Mouse (Mus musculus): ENCODE measurements around the gene Olfr323. TPM values are rescaled to one million over a fixed set of nuclear protein-coding genes. Genes with fewer than 3 reads are reported as not detected.

Olfr323 gene
- total and polyA plus RNA-seq, 3 experiments, result 0.05 TPM; not detected in 2

DNA sequence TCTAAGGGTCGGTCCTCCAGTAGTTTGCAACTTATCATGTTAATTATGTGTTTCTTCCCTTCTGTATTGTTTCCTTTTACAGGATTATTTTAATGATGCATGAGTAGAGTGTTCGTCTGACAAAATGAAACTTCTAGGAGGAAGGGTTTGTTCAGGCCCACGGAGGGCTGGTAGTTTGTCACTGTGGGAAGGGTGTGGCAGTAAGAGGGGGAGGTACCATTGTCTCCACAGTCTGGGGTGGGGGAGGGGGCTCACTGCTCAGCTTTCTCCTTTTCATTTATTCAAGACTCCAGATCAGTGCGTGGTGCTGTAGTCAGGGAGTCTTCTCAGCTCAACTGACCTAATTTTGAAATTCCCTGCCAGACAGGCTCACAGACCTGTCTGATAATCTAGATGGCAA, 4.2 kb downstream of the Olfr323 start:
- no peaks in the 10 kb centered on the region for H3K36me3 ChIP-seq (replicated peaks)
- no peak for TF ChIP-seq CTCF (IDR thresholded peaks at IDR 0.05; ENCODE audit: low read depth, low read length)
- TF ChIP-seq TAL1 (conservative IDR thresholded peaks at IDR 0.05; ENCODE audit: low read depth, low read length), result no peak
- TF ChIP-seq POLR2AphosphoS5 (IDR thresholded peaks at IDR 0.05; ENCODE audit: insufficient replicate concordance, low read depth, low read length), result no peak
- no peak for TF ChIP-seq GATA2 (IDR thresholded peaks at IDR 0.05; ENCODE audit: borderline replicate concordance, low read depth, low read length)
- no peak for TF ChIP-seq GATA1 (IDR thresholded peaks at IDR 0.05; ENCODE audit: borderline replicate concordance, low read length)
- H3K4me1 ChIP-seq (ENCODE audit: insufficient read depth, low read depth, low read length), result no peaks in the 10 kb centered on the region
- ATAC-seq (ENCODE audit: extremely low read depth, insufficient number of reproducible peaks, low FRiP score, poor library complexity, severe bottlenecking) (no peak), DNase-seq (ENCODE audit: low spot score) (no peak)
- peaks cover 7% of the 10 kb centered on the region; the same call in 1 of the 2 replicates for H3K27me3 ChIP-seq (ENCODE audit: insufficient read depth, low read length)
- H3K9me3 ChIP-seq (replicated peaks), result no peaks in the 10 kb centered on the region
- no peak overlapping the region for H3K4me3 ChIP-seq (ENCODE audit: low read depth, low read length)

DNA sequence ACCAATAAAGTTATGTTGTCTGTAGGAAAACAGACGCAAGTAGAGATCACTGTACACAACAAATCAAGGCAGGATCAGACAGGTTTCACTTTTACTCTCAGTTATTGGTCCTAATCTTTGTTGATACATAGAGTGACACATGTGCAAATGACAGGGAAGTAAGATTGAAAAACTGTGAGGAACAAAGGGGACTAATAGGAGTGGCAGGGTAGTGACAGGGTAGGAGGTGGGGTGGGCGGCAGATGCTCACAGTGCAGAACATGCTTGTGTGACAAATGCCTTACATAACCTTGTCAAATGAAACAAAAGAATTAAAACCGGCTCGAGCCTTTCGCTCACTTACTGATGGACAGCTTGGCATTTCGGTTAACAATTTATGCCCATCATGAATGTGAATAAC, 11.5 kb downstream of the Olfr323 start:
- H3K36me3 ChIP-seq (replicated peaks), result no peaks in the 10 kb centered on the region
- H3K4me1 ChIP-seq (ENCODE audit: insufficient read depth, low read depth, low read length), result peaks cover 2% of the 10 kb centered on the region; the same call in 1 of the 2 replicates
- H3K4me3 ChIP-seq (ENCODE audit: low read depth, low read length), result no peak overlapping the region
- H3K9me3 ChIP-seq (replicated peaks), result no peaks in the 10 kb centered on the region
- DNase-seq (ENCODE audit: low spot score) (no peak), ATAC-seq (ENCODE audit: extremely low read depth, insufficient number of reproducible peaks, low FRiP score, poor library complexity, severe bottlenecking) (no peak)
- H3K27me3 ChIP-seq (ENCODE audit: insufficient read depth, low read length), result no peaks in the 10 kb centered on the region
- TF ChIP-seq GATA1 (IDR thresholded peaks at IDR 0.05; ENCODE audit: borderline replicate concordance, low read length) (no peak), GATA2 (IDR thresholded peaks at IDR 0.05; ENCODE audit: borderline replicate concordance, low read depth, low read length) (no peak), POLR2AphosphoS5 (IDR thresholded peaks at IDR 0.05; ENCODE audit: insufficient replicate concordance, low read depth, low read length) (no peak), CTCF (IDR thresholded peaks at IDR 0.05; ENCODE audit: low read depth, low read length) (no peak), TAL1 (conservative IDR thresholded peaks at IDR 0.05; ENCODE audit: low read depth, low read length) (no peak)

DNA sequence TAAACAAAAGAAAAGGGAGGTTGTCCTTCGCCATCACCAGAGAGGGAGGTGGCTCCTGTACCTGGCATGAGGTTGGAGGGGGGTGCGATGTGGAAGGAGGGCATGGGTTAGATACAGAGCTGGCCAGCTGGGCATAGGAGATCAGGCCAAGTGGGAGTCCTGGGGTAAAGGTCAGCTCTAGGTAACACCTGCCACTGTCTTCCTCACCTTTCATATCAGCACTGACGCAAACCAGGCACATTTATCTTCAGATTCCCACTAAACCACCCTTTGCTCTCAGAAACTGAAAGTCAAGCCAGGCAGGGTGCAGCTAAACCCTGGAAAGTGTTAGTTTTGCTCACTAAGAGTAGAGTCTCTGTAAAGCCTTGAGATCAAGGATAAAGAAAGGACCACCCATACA, 11.9 kb downstream of the Olfr323 start:
- ATAC-seq (ENCODE audit: extremely low read depth, insufficient number of reproducible peaks, low FRiP score, poor library complexity, severe bottlenecking) (no peak), DNase-seq (ENCODE audit: low spot score) (no peak)
- H3K36me3 ChIP-seq (replicated peaks), result no peaks in the 10 kb centered on the region
- H3K9me3 ChIP-seq (replicated peaks), result no peaks in the 10 kb centered on the region
- H3K27me3 ChIP-seq (ENCODE audit: insufficient read depth, low read length), result no peaks in the 10 kb centered on the region
- peaks cover 2% of the 10 kb centered on the region; the same call in 1 of the 2 replicates for H3K4me1 ChIP-seq (ENCODE audit: insufficient read depth, low read depth, low read length)
- TF ChIP-seq TAL1 (conservative IDR thresholded peaks at IDR 0.05; ENCODE audit: low read depth, low read length), result no peak
- no peak for TF ChIP-seq POLR2AphosphoS5 (IDR thresholded peaks at IDR 0.05; ENCODE audit: insufficient replicate concordance, low read depth, low read length)
- no peak for TF ChIP-seq GATA1 (IDR thresholded peaks at IDR 0.05; ENCODE audit: borderline replicate concordance, low read length)
- no peak for TF ChIP-seq CTCF (IDR thresholded peaks at IDR 0.05; ENCODE audit: low read depth, low read length)
- no peak for TF ChIP-seq GATA2 (IDR thresholded peaks at IDR 0.05; ENCODE audit: borderline replicate concordance, low read depth, low read length)
- no peak overlapping the region for H3K4me3 ChIP-seq (ENCODE audit: low read depth, low read length)

DNA sequence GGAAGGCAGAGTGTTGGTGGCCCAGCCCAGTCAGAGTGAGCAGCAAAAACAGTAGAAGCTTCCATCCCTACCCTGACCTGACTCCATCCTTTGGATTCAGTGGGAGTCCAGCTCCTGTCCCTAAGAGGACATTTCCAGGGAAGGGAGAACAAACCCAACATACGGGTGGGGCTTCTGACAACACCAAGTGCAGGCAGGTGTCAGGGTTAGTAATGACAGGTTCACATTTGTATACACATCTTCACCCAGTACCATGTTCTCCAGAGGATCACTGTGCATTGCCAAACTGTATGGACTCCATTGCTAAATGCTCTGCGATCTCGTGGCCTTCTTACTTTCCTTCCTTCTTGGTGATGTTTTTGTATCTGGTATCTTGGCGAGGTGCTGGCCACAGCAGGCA, 14.3 kb downstream of the Olfr323 start, which contains the start of gene 2210407C18Rik:
TSS of gene 2210407C18Rik (minus strand) at position 101 of the 400 bp plus-strand sequence.
- DNase-seq (ENCODE audit: low spot score) (no peak), ATAC-seq (ENCODE audit: extremely low read depth, insufficient number of reproducible peaks, low FRiP score, poor library complexity, severe bottlenecking) (no peak)
- Histone ChIP-seq H3K4me1 (ENCODE audit: insufficient read depth, low read depth, low read length) (peaks cover 2% of the 10 kb centered on the region; the same call in 1 of the 2 replicates), H3K9me3 (replicated peaks) (no peaks in the 10 kb centered on the region), H3K4me3 (ENCODE audit: low read depth, low read length) (no peak within 1 kb of the TSS), H3K36me3 (replicated peaks) (no peaks in the 10 kb centered on the region), H3K27me3 (ENCODE audit: insufficient read depth, low read length) (no peaks in the 10 kb centered on the region)
- TF ChIP-seq GATA1 (IDR thresholded peaks at IDR 0.05; ENCODE audit: borderline replicate concordance, low read length), result no peak
- TF ChIP-seq GATA2 (IDR thresholded peaks at IDR 0.05; ENCODE audit: borderline replicate concordance, low read depth, low read length), result no peak
- no peak for TF ChIP-seq TAL1 (conservative IDR thresholded peaks at IDR 0.05; ENCODE audit: low read depth, low read length)
- no peak for TF ChIP-seq POLR2AphosphoS5 (IDR thresholded peaks at IDR 0.05; ENCODE audit: insufficient replicate concordance, low read depth, low read length)
- no peak for TF ChIP-seq CTCF (IDR thresholded peaks at IDR 0.05; ENCODE audit: low read depth, low read length)

DNA sequence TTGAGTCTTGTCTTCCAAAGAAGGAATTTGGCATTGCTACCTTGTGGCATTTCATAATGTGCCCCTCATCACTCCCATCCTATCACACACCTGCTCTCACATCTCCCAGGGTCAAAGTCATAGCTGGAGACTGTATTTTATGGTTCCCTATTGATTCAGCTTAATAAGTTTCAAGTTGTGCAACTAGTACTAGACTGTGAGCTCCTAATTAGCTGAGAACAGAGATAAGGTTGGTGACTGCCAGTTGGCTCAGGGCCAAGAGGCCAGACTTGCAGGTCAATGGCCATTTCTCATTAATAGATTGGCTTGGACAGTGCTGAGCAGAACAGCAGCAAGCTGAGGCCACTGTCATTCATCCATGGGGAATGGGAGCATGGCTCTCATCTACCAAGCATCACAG, 15.8 kb downstream of the Olfr323 start:
- Histone ChIP-seq H3K36me3 (replicated peaks) (no peaks in the 10 kb centered on the region), H3K4me3 (ENCODE audit: low read depth, low read length) (no peak overlapping the region), H3K27me3 (ENCODE audit: insufficient read depth, low read length) (no peaks in the 10 kb centered on the region), H3K4me1 (ENCODE audit: insufficient read depth, low read depth, low read length) (peaks cover 2% of the 10 kb centered on the region; the same call in 1 of the 2 replicates), H3K9me3 (replicated peaks) (no peaks in the 10 kb centered on the region)
- DNase-seq (ENCODE audit: low spot score) (no peak), ATAC-seq (ENCODE audit: extremely low read depth, insufficient number of reproducible peaks, low FRiP score, poor library complexity, severe bottlenecking) (no peak)
- TF ChIP-seq GATA2 (IDR thresholded peaks at IDR 0.05; ENCODE audit: borderline replicate concordance, low read depth, low read length) (no peak), CTCF (IDR thresholded peaks at IDR 0.05; ENCODE audit: low read depth, low read length) (no peak)

DNA sequence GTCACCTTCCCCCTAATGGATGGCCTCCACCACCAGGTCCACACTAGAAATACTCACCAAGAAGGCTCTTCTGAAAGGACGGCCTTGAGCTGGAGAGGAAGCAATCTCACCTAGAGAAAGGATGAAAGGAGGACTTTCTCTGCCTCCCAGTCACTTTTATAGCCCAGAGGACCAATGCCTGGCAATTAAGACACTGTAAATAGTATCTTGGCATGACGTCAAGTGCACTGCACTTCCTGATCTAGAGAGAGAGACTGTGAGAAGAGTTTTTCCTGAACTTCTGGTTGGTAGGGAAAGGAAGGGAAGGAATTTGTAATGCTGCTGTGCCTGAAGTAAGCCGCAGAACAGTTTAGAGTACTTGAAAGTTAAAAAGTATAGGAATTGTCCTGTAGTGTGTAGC, 16.9 kb downstream of the Olfr323 start:
- ATAC-seq (ENCODE audit: extremely low read depth, insufficient number of reproducible peaks, low FRiP score, poor library complexity, severe bottlenecking), result no peak
- no peaks in the 10 kb centered on the region for H3K27me3 ChIP-seq (ENCODE audit: insufficient read depth, low read length)
- no peaks in the 10 kb centered on the region for H3K36me3 ChIP-seq (replicated peaks)
- H3K4me1 ChIP-seq (ENCODE audit: insufficient read depth, low read depth, low read length), result peaks cover 1% of the 10 kb centered on the region; the same call in 1 of the 2 replicates
- H3K9me3 ChIP-seq (replicated peaks), result no peaks in the 10 kb centered on the region
- DNase-seq (ENCODE audit: low spot score), result no peak
- no peak overlapping the region for H3K4me3 ChIP-seq (ENCODE audit: low read depth, low read length)
- TF ChIP-seq POLR2AphosphoS5 (IDR thresholded peaks at IDR 0.05; ENCODE audit: insufficient replicate concordance, low read depth, low read length) (no peak), GATA1 (IDR thresholded peaks at IDR 0.05; ENCODE audit: borderline replicate concordance, low read length) (no peak), GATA2 (IDR thresholded peaks at IDR 0.05; ENCODE audit: borderline replicate concordance, low read depth, low read length) (no peak), CTCF (IDR thresholded peaks at IDR 0.05; ENCODE audit: low read depth, low read length) (no peak), TAL1 (conservative IDR thresholded peaks at IDR 0.05; ENCODE audit: low read depth, low read length) (no peak)

All from G1E (cell line).